Mouse (Mus musculus) embryonic facial prominence, embryonic 13.5 days (tissue): ENCODE results near the gene Xlr3a. TPM values are rescaled to one million over a fixed set of nuclear protein-coding genes. Genes with fewer than 3 reads are reported as not detected.

ENCODE experiments used
- ATAC-seq: fragments of 200-750 bp; cut with Nextera tagmentation; 2 replicates; pipeline ENCODE4 v1.8.0; 2017; ENCODE audit warnings: low read depth; ENCODE audit not compliant: insufficient number of reproducible peaks, insufficient read depth, low FRiP score, low TSS enrichment
- H3K27ac ChIP-seq: fragments of 300-500 bp; sonication (generic); 2 replicates; pipeline ENCODE4 v1.5.1; 2015; ENCODE audit warnings: moderate library complexity, mild to moderate bottlenecking, inconsistent platforms
- H3K27me3 ChIP-seq: fragments of 300-500 bp; sonication (generic); 2 replicates; pipeline ENCODE4 v1.6.1; 2015; ENCODE audit warnings: mild to moderate bottlenecking, inconsistent platforms
- H3K36me3 ChIP-seq: fragments of 300-500 bp; sonication (generic); 2 replicates; pipeline ENCODE4 v1.6.1; 2015; ENCODE audit warnings: mild to moderate bottlenecking, inconsistent platforms
- H3K4me1 ChIP-seq: fragments of 300-500 bp; sonication (generic); 2 replicates; pipeline ENCODE4 v1.6.1; 2015; ENCODE audit warnings: inconsistent platforms
- H3K4me2 ChIP-seq: fragments of 300-500 bp; sonication (generic); 2 replicates; pipeline ENCODE4 v1.6.1; 2015; ENCODE audit warnings: moderate library complexity, mild to moderate bottlenecking, inconsistent platforms
- H3K4me3 ChIP-seq: fragments of 300-500 bp; sonication (generic); 2 replicates; pipeline ENCODE4 v1.5.1; 2015; ENCODE audit warnings: mild to moderate bottlenecking, inconsistent platforms
- H3K9ac ChIP-seq: fragments of 300-500 bp; sonication (generic); 2 replicates; pipeline ENCODE4 v1.6.1; 2015; ENCODE audit warnings: mild to moderate bottlenecking, inconsistent platforms
- H3K9me3 ChIP-seq: fragments of 300-500 bp; sonication (generic); 2 replicates; pipeline ENCODE4 v1.6.1; 2016; ENCODE audit warnings: inconsistent platforms
- WGBS: fragments of 180-500 bp; shearing (Covaris S2); methylation state at CpG from one replicate; pipeline ENCODE4 v1.1.7; 2015; ENCODE audit warnings: mixed read lengths; 5-methylcytosine and 5-hydroxymethylcytosine counted together
- polyA plus RNA-seq: library from polyadenylated mRNA; unstranded; fragments of >200 nt; fragmentation: Nextera tagmentation; extraction: Ambion mirVana; gene quantifications from 2 replicates; pipeline ENCODE4 v1.2.1, GENCODE M21; 2015

The Xlr3a gene
- polyA plus RNA-seq, 1 experiment from 2014 or later = 1.5 TPM

DNA sequence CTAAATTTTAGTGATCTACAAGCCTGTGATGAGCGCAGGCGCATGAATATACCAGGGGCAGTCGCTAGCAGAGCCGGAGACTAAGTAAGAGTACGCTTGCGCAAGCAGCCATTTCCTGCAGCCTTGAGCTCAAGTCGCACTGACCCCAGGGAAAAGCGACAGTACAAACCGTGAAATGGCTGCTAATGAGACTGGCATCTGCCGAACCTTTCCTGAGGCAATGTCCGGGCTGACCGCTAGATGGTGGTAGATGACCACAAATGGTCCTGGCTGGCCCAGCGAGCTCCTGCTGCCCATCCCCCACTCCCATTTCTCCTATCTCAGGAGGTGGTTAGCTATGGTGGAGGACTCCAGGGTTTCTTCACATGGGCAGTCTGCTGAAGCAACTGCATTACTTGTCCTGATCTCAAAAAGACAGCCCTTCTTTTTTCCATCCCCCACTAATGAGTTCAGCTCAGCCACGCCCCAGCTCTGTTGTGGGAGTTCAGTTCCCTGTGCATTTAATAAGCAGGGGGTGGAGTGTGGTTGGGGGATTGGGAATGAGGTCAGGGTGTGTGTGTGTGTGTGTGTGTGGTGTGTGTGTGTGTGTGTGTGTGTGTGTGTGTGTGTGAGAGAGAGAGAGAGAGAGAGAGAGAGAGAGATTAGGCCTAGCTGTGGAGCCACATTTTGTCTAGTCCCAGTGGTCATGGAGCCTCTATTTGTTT is 42.9 kb downstream of the Xlr3a start:
- no peak overlapping the region for H3K4me3 ChIP-seq
- H3K9ac ChIP-seq = no peak overlapping the region
- peak; percentile 89 for ATAC-seq

DNA sequence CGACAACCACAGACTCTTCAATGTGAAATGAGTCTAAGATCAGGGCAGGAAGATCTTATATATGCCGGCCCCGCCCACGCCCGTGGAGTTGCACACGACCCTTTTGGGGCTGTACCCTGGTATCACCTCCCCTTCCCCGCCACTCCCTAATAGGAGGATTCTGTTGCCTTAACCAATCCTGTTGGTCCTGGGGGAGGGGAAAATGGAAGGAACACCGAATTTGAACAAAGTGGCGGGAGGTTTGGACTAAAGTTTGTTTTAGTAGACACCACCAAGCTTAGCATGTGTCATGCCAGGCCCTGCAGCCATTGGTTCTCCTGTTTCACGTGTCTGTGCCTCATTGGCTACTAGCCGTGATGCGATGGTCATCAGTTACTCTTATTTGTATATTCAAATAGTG is 57.2 kb downstream of the Xlr3a start:
- Histone ChIP-seq H3K4me1 (no peaks in the 10 kb centered on the region), H3K36me3 (no peaks in the 10 kb centered on the region), H3K9me3 (no peaks in the 10 kb centered on the region), H3K9ac (no peak overlapping the region), H3K27me3 (peaks cover 3% of the 10 kb centered on the region; the same call in 1 of the 2 replicates), H3K4me3 (no peak overlapping the region), H3K4me2 (no peak overlapping the region), H3K27ac (no peak overlapping the region)
- ATAC-seq = no peak
- 84% methylated on average over 12 of the region's 12 CpGs for WGBS

More for the DNA sequence above, 42.9 kb downstream of the Xlr3a start:
- Histone ChIP-seq H3K4me1 (no peaks in the 10 kb centered on the region), H3K9me3 (no peaks in the 10 kb centered on the region), H3K27ac (no peak overlapping the region), H3K36me3 (no peaks in the 10 kb centered on the region), H3K4me2 (peak overlapping the region; percentile 41), H3K27me3 (peaks cover 3% of the 10 kb centered on the region; the same call in 1 of the 2 replicates)
- 17% methylated on average over 14 of the region's 14 CpGs for WGBS

DNA sequence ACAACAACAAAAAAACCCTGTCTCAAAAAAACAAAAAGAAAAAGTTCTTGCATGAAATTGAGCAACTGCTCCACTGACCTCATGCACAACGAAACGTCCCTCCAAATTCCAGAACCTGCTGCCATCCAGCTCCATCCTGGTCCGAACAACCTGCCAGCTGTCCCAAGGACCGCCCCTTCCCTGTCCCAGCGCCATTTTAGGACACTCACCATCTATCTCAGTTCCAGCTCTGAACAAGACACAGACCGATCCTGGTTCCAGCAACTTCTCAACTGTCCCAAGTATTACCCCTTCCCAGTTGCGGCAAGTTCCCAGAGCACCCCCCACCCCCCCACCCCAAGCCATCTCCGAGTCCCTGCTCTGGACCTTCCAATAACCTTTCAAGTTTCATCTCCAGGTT is 58.1 kb downstream of the Xlr3a start:
- WGBS = 82% methylated on average over 8 of the region's 8 CpGs
- no peak overlapping the region for H3K27ac ChIP-seq
- H3K4me3 ChIP-seq = no peak overlapping the region
- H3K9me3 ChIP-seq = no peaks in the 10 kb centered on the region
- no peak for ATAC-seq
- peaks cover 3% of the 10 kb centered on the region; the same call in 1 of the 2 replicates for H3K27me3 ChIP-seq
- no peaks in the 10 kb centered on the region for H3K4me1 ChIP-seq
- H3K9ac ChIP-seq = no peak overlapping the region
- no peak overlapping the region for H3K4me2 ChIP-seq
- no peaks in the 10 kb centered on the region for H3K36me3 ChIP-seq

- Histone ChIP-seq H3K4me1 (no peaks in the 10 kb centered on the region), H3K4me2 (no peak within 1 kb of the TSS), H3K27me3 (peaks cover 4% of the 10 kb centered on the region; the same call in 1 of the 2 replicates), H3K9ac (no peak within 1 kb of the TSS), H3K36me3 (no peaks in the 10 kb centered on the region), H3K4me3 (no peak within 1 kb of the TSS), H3K27ac (no peak within 1 kb of the TSS), H3K9me3 (no peaks in the 10 kb centered on the region)
- 68% methylated on average over 1 of the region's 1 CpGs for WGBS
- no peak for ATAC-seq
These were observed 59.9 kb downstream of the Xlr3a start, which contains the start of gene Pnma5 for GRCm38 (mm10) chrX:73037003-73037402. Pnma5 (minus strand) TSS chrX:73037103.

Other genes starting within 250 kb of the Xlr3a start
- gene Cetn2, start 178.7 kb downstream of the Xlr3a start, polyA plus RNA-seq = 77.3 and 81.1 TPM in 2 replicates
- gene Nsdhl, start 178.5 kb downstream of the Xlr3a start, polyA plus RNA-seq = 22.4 and 22.7 TPM in 2 replicates
- 15.0 and 15.9 TPM in 2 replicates for gene Zfp185, start 109.8 kb downstream of the Xlr3a start, polyA plus RNA-seq
- 0.17 TPM in 1 of 2 replicates, not detected in the other for gene Pnma5, start 60.0 kb downstream of the Xlr3a start, polyA plus RNA-seq
- 0.07 and 0.19 TPM in 2 replicates for gene Pnma3, start 32.3 kb downstream of the Xlr3a start, polyA plus RNA-seq
- gene Xlr4a, start 14.6 kb downstream of the Xlr3a start, polyA plus RNA-seq = 0.60 and 0.62 TPM in 2 replicates
- 0.08 and 0.14 TPM in 2 replicates for gene Gm14685, start 20.0 kb upstream of the Xlr3a start, polyA plus RNA-seq
- not detected in 2 replicates for gene Xlr5b, start 51.7 kb upstream of the Xlr3a start, polyA plus RNA-seq
- not detected in 2 replicates for gene DXBay18, start 52.4 kb upstream of the Xlr3a start, polyA plus RNA-seq
- not detected in 2 replicates for gene Spin2d, start 79.9 kb upstream of the Xlr3a start, polyA plus RNA-seq
- 10.7 and 11.3 TPM in 2 replicates for gene Xlr3b, start 95.1 kb upstream of the Xlr3a start, polyA plus RNA-seq
- 0.52 and 0.70 TPM in 2 replicates for gene Xlr4b, start 117.2 kb upstream of the Xlr3a start, polyA plus RNA-seq
- gene F8a, start 131.2 kb upstream of the Xlr3a start, polyA plus RNA-seq = 8.8 and 9.3 TPM in 2 replicates
- gene Xlr4c, start 146.0 kb upstream of the Xlr3a start, polyA plus RNA-seq = 0.85 TPM in 1 of 2 replicates, not detected in the other
- gene Xlr3c, start 168.3 kb upstream of the Xlr3a start, polyA plus RNA-seq = 0.15 TPM in 1 of 2 replicates, not detected in the other
- gene Xlr5a, start 195.9 kb upstream of the Xlr3a start, polyA plus RNA-seq = not detected in 2 replicates
- not detected in 2 replicates for gene Xlr5c, start 195.9 kb upstream of the Xlr3a start, polyA plus RNA-seq
- gene Gm45015, start 239.7 kb upstream of the Xlr3a start, polyA plus RNA-seq = not detected in 2 replicates
- 14.7 and 18.0 TPM in 2 replicates for gene Zfp275, start 245.5 kb upstream of the Xlr3a start, polyA plus RNA-seq